Mouse (Mus musculus): ENCODE data around the gene Elavl2.

DNA sequence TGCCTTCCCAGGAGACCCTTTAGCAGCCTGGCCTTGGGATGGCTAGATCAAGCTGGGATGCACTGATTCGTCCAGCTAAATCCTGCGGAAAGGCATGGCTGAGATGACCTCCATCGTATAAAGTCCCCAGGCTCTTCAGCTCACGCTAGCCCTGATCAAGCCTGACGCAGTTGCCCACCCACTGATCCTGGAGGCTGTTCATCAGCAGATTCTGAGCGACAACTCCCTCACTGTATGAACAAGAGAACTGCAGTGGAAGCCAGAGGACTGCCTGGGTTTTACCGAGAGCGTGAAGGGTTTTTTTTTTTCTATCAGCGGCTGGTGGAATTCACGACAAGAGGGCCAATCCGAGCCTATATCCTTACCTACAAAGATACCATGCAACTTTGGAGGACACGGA is 35.3 kb downstream of the Elavl2 start:
- no peak for TF ChIP-seq POLR2A (IDR thresholded peaks at IDR 0.05; ENCODE audit: control insufficient read depth, extremely low read depth, insufficient read depth, low read length, poor library complexity)
- TF ChIP-seq CTCF (IDR thresholded peaks at IDR 0.05; ENCODE audit: borderline replicate concordance, control insufficient read depth, extremely low read depth, insufficient read depth, low read length, poor library complexity), result no peak
